Mouse (Mus musculus): ENCODE results near the gene Rtn4r.

DNA sequence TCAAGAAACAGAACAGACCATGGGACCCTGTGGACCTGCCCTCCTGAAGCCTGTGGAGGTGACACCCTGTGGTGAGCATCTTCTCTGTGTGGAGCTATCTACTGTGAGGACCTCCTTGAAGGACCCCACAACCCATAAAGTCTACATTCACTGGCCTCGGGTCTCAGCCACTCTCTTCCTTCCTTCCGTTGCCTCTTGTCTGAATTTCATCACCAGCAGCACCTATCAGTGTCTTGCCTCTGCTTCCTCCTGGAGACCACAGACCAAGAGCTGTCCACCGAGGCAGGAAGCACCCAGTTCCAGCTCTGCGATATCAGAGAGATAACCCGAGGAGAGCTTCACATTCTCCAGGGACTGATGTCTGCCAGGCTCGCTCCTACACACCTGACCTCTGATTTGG lies 31.8 kb downstream of the Rtn4r start:
- TF ChIP-seq CTCF (IDR thresholded peaks at IDR 0.05; ENCODE audit: control insufficient read depth, insufficient read depth, low read length) (no peak), POLR2A (IDR thresholded peaks at IDR 0.05; ENCODE audit: borderline replicate concordance, control insufficient read depth, low read depth, low read length) (no peak)
